Mouse (Mus musculus) cerebellum, adult (tissue): ENCODE measurements around the gene Lrig1.
A peak's percentile ranks its signal among the peaks of the same experiment; 100 is the strongest.

Experiments used
- ATAC-seq: cut with Nextera tagmentation; 2 replicates; pipeline ENCODE4 v1.9.2; 2017; ENCODE audit warnings: mild to moderate bottlenecking, moderate library complexity, mixed read lengths; ENCODE audit not compliant: insufficient number of reproducible peaks, low FRiP score, low TSS enrichment

Lrig1 gene

GRCm38 (mm10) chr6:94652659-94653213, 47.2 kb downstream of the Lrig1 start:
- no peak for ATAC-seq

- ATAC-seq: no peak
Observed at GRCm38 (mm10) chr6:94651541-94651940, 48.4 kb downstream of the Lrig1 start.

GRCm38 (mm10) chr6:94649637-94650036, 50.3 kb downstream of the Lrig1 start:
- ATAC-seq: no peak

- ATAC-seq: no peak
Observed at GRCm38 (mm10) chr6:94648496-94648895, 51.5 kb downstream of the Lrig1 start.

GRCm38 (mm10) chr6:94647574-94648430, 52.2 kb downstream of the Lrig1 start:
- ATAC-seq: peak; percentile 65

- no peak for ATAC-seq
Observed at GRCm38 (mm10) chr6:94646902-94647301, 53.1 kb downstream of the Lrig1 start.

- no peak for ATAC-seq
Observed at GRCm38 (mm10) chr6:94646274-94646863, 53.6 kb downstream of the Lrig1 start.

GRCm38 (mm10) chr6:94645723-94646122, 54.2 kb downstream of the Lrig1 start:
- no peak for ATAC-seq

- no peak for ATAC-seq
Observed at GRCm38 (mm10) chr6:94644641-94645040, 55.3 kb downstream of the Lrig1 start.

- ATAC-seq: no peak
Observed at GRCm38 (mm10) chr6:94643989-94644388, 56.0 kb downstream of the Lrig1 start.

GRCm38 (mm10) chr6:94642048-94642447, 57.9 kb downstream of the Lrig1 start:
- ATAC-seq: no peak

- peak; percentile 62 for ATAC-seq
Observed at GRCm38 (mm10) chr6:94640297-94640696, 59.7 kb downstream of the Lrig1 start.

GRCm38 (mm10) chr6:94637024-94637434, 62.9 kb downstream of the Lrig1 start:
- ATAC-seq: no peak

- no peak for ATAC-seq
Observed at GRCm38 (mm10) chr6:94635343-94635742, 64.6 kb downstream of the Lrig1 start.

- no peak for ATAC-seq
Observed at GRCm38 (mm10) chr6:94634710-94635109, 65.2 kb downstream of the Lrig1 start.

GRCm38 (mm10) chr6:94634274-94634673, 65.7 kb downstream of the Lrig1 start:
- no peak for ATAC-seq

- ATAC-seq: no peak
Observed at GRCm38 (mm10) chr6:94631779-94632082, 68.2 kb downstream of the Lrig1 start.

- no peak for ATAC-seq
Observed at GRCm38 (mm10) chr6:94631051-94631778, 68.7 kb downstream of the Lrig1 start.

GRCm38 (mm10) chr6:94628787-94629186, 71.2 kb downstream of the Lrig1 start:
- no peak for ATAC-seq

- no peak for ATAC-seq
Observed at GRCm38 (mm10) chr6:94627714-94628595, 72.0 kb downstream of the Lrig1 start.
